Mouse (Mus musculus): ENCODE results near the gene Smarca2. TPM values are rescaled to one million over a fixed set of nuclear protein-coding genes. Genes with fewer than 3 reads are reported as not detected.
"Not testable (repeated sequence)": the region's sequence is repeated elsewhere in the genome, so short reads cannot be mapped to it uniquely, and the experiment has no call there.

Gene Smarca2
- polyA plus RNA-seq, 1 experiment: 2.0 TPM

DNA sequence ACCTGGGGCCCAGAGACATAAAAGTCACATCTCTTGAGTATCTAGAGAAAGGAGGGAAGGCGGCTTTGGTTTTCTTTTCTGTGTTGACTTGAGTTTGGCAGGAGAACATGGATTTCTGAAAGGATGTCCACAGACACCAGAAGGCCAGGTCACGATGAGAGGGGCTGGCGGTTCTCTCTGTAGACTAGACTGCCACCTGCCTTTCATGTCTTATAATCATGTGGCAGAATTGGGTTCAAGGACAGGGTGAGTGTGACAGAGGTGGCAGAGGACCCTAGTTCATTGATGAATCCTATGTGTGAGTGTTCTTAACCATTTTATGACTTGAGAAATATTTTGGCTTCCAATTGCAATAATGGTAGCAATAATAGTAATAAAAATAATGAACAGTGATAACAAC is 56.3 kb downstream of the Smarca2 start:
- H3K27me3 ChIP-seq (ENCODE audit: control insufficient read depth, insufficient read depth, insufficient read length): no peaks in the 10 kb centered on the region
- no peaks in the 10 kb centered on the region for H3K36me3 ChIP-seq (ENCODE audit: control insufficient read depth, insufficient read depth)
- no peaks in the 10 kb centered on the region for H3K79me2 ChIP-seq (ENCODE audit: control insufficient read depth, insufficient read depth)
- no peak overlapping the region for H3K4me2 ChIP-seq (ENCODE audit: low read depth)
- TF ChIP-seq E2F4 (IDR thresholded peaks at IDR 0.05; ENCODE audit: insufficient read depth) (no peak), TCF3 (IDR thresholded peaks at IDR 0.05; ENCODE audit: insufficient read length, low read depth) (no peak), CEBPB (IDR thresholded peaks at IDR 0.05; ENCODE audit: insufficient read depth, poor library complexity, severe bottlenecking) (no peak), MAX (IDR thresholded peaks at IDR 0.05; ENCODE audit: low read depth) (no peak), MYOG (IDR thresholded peaks at IDR 0.05; ENCODE audit: control insufficient read depth in 1 of 3, insufficient read depth in 1 of 3, insufficient read length in 2 of 3, low read depth in 2 of 3) (no peak), POLR2AphosphoS2 (IDR thresholded peaks at IDR 0.05; ENCODE audit: insufficient read length, low read depth) (no peak), USF1 (IDR thresholded peaks at IDR 0.05; ENCODE audit: low read depth) (no peak), TCF12 (IDR thresholded peaks at IDR 0.05; ENCODE audit: insufficient read depth, poor library complexity, severe bottlenecking) (no peak), SRF (IDR thresholded peaks at IDR 0.05; ENCODE audit: control insufficient read depth, insufficient read length, low read depth) (no peak), POLR2A (IDR thresholded peaks at IDR 0.05; ENCODE audit: insufficient read length, low read depth) (no peak), MYOD1 (IDR thresholded peaks at IDR 0.05; ENCODE audit: control insufficient read depth in 1 of 3, insufficient read length in 2 of 3, low read depth in 2 of 3) (no peak), REST (IDR thresholded peaks at IDR 0.05; ENCODE audit: insufficient read depth, insufficient read length) (no peak)
- no peak overlapping the region for H3K4me3 ChIP-seq
- H3ac ChIP-seq (ENCODE audit: control insufficient read depth, insufficient read length): no peak overlapping the region

DNA sequence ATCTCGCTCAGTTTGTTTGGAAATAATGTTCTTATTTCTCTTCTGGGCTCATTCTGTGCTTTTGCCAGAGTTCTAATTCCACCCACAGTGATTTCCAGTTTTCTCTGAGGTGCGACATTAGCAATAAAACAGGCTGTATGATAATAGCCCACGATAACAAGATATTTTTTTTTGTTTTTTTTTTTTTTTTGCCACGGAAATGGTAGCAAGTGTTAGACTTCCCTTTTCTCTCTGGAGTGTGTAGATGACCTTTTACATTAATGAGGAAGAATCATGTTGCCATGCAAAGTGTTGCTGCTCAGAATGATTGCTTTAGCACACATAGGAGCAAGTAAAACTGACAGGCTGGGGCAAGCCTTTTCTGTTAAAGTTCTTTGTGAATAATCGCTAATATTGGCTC is 61.5 kb downstream of the Smarca2 start:
- Histone ChIP-seq H3K4me3 (no peak overlapping the region), H3K27me3 (ENCODE audit: control insufficient read depth, insufficient read depth, insufficient read length) (no peaks in the 10 kb centered on the region), H3K36me3 (ENCODE audit: control insufficient read depth, insufficient read depth) (no peaks in the 10 kb centered on the region), H3ac (ENCODE audit: control insufficient read depth, insufficient read length) (no peak overlapping the region), H3K79me2 (ENCODE audit: control insufficient read depth, insufficient read depth) (no peaks in the 10 kb centered on the region), H3K4me2 (ENCODE audit: low read depth) (no peak overlapping the region)
- TF ChIP-seq MAX (IDR thresholded peaks at IDR 0.05; ENCODE audit: low read depth) (no peak), E2F4 (IDR thresholded peaks at IDR 0.05; ENCODE audit: insufficient read depth) (no peak), TCF3 (IDR thresholded peaks at IDR 0.05; ENCODE audit: insufficient read length, low read depth) (no peak), POLR2A (IDR thresholded peaks at IDR 0.05; ENCODE audit: insufficient read length, low read depth) (no peak), POLR2AphosphoS2 (IDR thresholded peaks at IDR 0.05; ENCODE audit: insufficient read length, low read depth) (no peak), MYOG (IDR thresholded peaks at IDR 0.05; ENCODE audit: control insufficient read depth in 1 of 3, insufficient read depth in 1 of 3, insufficient read length in 2 of 3, low read depth in 2 of 3) (no peak)

GRCm38 (mm10) chr19:26670089-26670488 is 65.2 kb downstream of the Smarca2 start:
- H3K36me3 ChIP-seq (ENCODE audit: control insufficient read depth, insufficient read depth): no peaks in the 10 kb centered on the region
- H3K79me2 ChIP-seq (ENCODE audit: control insufficient read depth, insufficient read depth): no peaks in the 10 kb centered on the region
- H3K4me3 ChIP-seq: no peak overlapping the region
- no peak overlapping the region for H3ac ChIP-seq (ENCODE audit: control insufficient read depth, insufficient read length)
- no peaks in the 10 kb centered on the region for H3K27me3 ChIP-seq (ENCODE audit: control insufficient read depth, insufficient read depth, insufficient read length)
- TF ChIP-seq MAX (IDR thresholded peaks at IDR 0.05; ENCODE audit: low read depth) (no peak), REST (IDR thresholded peaks at IDR 0.05; ENCODE audit: insufficient read depth, insufficient read length) (no peak), MYOG (IDR thresholded peaks at IDR 0.05; ENCODE audit: control insufficient read depth in 1 of 3, insufficient read depth in 1 of 3, insufficient read length in 2 of 3, low read depth in 2 of 3) (no peak), TCF3 (IDR thresholded peaks at IDR 0.05; ENCODE audit: insufficient read length, low read depth) (no peak), CEBPB (IDR thresholded peaks at IDR 0.05; ENCODE audit: insufficient read depth, poor library complexity, severe bottlenecking) (no peak), USF1 (IDR thresholded peaks at IDR 0.05; ENCODE audit: low read depth) (no peak), POLR2AphosphoS2 (IDR thresholded peaks at IDR 0.05; ENCODE audit: insufficient read length, low read depth) (no peak), POLR2A (IDR thresholded peaks at IDR 0.05; ENCODE audit: insufficient read length, low read depth) (no peak), E2F4 (IDR thresholded peaks at IDR 0.05; ENCODE audit: insufficient read depth) (no peak), TCF12 (IDR thresholded peaks at IDR 0.05; ENCODE audit: insufficient read depth, poor library complexity, severe bottlenecking) (no peak), SRF (IDR thresholded peaks at IDR 0.05; ENCODE audit: control insufficient read depth, insufficient read length, low read depth) (no peak), MYOD1 (IDR thresholded peaks at IDR 0.05; ENCODE audit: control insufficient read depth in 1 of 3, insufficient read length in 2 of 3, low read depth in 2 of 3) (no peak)
- H3K4me2 ChIP-seq (ENCODE audit: low read depth): no peak overlapping the region

DNA sequence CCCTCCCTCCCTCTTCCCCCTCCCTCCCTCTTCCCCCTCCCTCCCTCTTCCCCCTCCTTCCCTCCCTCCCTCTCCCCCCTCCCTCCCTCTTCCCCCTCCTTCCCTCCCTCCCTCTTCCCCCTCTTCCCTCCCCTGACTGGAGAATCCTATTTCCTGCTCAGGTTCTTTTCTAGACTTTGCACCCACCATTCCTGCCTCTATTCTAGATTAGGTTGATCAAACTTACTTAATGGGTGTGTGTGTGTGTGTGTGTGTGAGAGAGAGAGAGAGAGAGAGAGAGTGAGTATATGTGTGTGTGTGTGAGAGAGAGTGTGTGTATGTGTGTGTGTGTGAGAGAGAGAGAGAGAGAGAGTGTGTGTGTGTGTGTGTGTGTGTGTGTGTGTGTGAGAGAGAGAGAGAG is 66.6 kb downstream of the Smarca2 start:
- not testable (repeated sequence) for H3K4me2 ChIP-seq (ENCODE audit: low read depth); H3K36me3 ChIP-seq (ENCODE audit: control insufficient read depth, insufficient read depth); H3K27me3 ChIP-seq (ENCODE audit: control insufficient read depth, insufficient read depth, insufficient read length); H3ac ChIP-seq (ENCODE audit: control insufficient read depth, insufficient read length); H3K4me3 ChIP-seq; H3K79me2 ChIP-seq (ENCODE audit: control insufficient read depth, insufficient read depth)

DNA sequence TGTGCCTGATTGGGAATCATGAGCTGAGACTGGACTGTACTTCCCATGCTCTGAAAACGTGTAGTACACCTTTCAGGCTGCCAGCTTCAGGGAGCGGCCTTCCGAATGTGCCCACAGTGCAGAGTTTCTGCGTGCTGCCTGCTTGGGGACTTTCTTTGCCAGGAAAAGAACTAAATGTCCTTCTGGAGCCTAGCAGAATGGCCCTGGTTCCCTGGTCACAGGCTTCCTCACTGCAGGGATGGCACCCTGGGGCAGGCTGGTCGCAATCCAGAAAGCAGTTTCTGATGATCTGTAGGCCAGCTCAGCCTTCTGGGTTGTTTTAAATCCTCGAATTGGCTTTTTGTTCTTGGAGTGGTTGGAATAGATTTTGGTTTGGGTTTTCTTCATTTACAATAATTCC is 71.1 kb downstream of the Smarca2 start:
- Histone ChIP-seq H3K79me2 (ENCODE audit: control insufficient read depth, insufficient read depth) (no peaks in the 10 kb centered on the region), H3K4me3 (no peak overlapping the region), H3K36me3 (ENCODE audit: control insufficient read depth, insufficient read depth) (no peaks in the 10 kb centered on the region), H3K27me3 (ENCODE audit: control insufficient read depth, insufficient read depth, insufficient read length) (no peaks in the 10 kb centered on the region), H3ac (ENCODE audit: control insufficient read depth, insufficient read length) (no peak overlapping the region), H3K4me2 (ENCODE audit: low read depth) (no peak overlapping the region)
- TF ChIP-seq CEBPB (IDR thresholded peaks at IDR 0.05; ENCODE audit: insufficient read depth, poor library complexity, severe bottlenecking) (no peak), POLR2A (IDR thresholded peaks at IDR 0.05; ENCODE audit: insufficient read length, low read depth) (no peak)

All from myocyte (in vitro differentiated cells).